Mouse (Mus musculus) telencephalon, adult 2 months (tissue): ENCODE measurements at regions not wholly inside any gene's neighbourhood (a gene's known extent, or its start where the extent isn't known, plus 50 kb on each side); places are given as distances from the start of the nearest gene placed in this dataset.

Source experiments
- DNase-seq: peaks from one replicate; pipeline ENCODE4 v3.0.0-alpha.2; 2011; ENCODE audit warnings: low read depth, low spot score

DNA sequence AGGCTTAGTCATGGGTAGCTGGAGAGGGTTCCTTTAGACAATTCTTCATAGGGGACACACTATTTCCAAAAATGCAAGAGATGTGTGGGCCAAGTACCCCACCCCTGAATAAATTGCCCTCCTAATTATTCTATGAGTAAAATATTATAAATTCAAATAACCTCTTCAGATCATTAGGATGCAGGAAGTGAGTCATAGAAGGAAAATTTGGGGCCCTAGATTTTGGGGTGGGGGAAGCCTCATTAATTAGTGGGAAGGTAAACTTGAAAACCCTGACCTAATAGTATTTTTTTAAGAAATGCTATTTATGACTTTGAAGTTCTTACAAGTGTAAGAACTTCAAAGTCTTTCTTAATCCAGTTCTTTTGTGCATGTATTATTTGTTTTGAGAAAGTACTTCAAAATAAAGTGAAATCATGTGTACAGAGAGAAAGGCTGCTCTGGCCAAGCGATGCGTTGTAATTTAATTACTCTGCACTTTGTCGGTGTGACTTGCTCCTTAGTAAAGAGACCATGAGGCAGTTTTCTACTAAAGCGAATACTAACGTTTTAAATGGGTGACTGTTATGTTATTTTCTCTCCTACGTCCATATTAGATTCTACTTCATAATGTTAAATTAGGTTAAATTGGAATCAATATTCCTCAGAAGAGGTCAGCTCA is 200.6 kb downstream of the Tgfb2 start:
- no peak for DNase-seq

DNA sequence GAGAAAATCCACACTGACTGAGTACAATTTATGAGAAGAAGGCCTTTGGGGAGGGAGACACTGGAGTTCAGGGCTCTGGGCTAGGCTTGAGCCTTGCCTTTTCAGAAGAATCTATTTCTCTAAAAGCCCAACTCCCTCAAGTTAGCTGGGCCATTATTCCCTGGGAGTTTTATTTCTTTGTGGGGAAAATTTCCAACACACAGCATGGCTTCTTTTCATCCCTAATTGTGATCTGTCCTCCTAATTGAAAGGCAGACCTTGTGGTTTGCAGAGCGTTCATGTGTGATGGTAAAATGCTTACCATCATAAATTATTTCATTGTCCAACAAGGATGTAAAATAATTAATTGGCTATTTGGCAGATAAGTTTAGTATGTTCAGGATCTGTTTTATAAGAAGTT is 204.1 kb downstream of the Tgfb2 start:
- DNase-seq = no peak

DNA sequence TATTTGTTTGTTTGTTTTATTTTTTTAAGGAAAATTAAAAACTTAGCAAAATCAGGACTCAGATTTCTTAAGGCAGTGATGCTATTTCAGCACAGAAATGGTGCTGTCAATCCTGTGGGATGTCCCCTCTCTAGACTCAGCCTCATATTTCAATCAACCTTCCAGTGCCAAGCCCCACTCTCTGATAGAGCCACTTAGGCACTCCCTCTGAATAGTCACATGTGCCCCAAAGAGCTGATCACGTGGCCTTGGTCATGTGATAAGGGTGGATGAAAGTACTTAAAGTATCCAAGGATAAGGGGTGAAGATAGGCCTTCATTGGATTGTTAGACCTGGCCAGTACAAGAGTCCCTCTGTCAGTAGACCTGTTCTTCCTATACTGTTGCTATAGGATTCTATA is 207.9 kb downstream of the Tgfb2 start:
- DNase-seq = no peak

DNA sequence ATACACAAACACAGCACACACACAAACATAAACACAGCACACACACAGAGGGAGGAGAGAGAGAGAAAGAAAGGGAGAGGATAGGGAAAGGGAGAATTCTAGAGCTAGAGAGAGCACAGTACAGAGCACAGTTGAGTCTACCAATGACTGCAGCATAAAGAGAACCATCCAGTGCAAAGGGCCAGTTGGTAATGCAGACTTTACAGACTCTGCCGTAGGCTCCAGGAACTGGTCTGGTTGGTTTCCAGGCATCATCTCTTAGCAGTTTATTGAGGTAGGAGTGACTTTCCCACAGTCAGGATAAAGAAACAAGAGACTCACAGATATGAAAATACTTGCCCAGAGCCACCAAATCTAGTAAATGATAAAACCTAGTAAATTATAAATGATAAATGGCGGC is 208.5 kb downstream of the Tgfb2 start:
- DNase-seq = no peak

DNA sequence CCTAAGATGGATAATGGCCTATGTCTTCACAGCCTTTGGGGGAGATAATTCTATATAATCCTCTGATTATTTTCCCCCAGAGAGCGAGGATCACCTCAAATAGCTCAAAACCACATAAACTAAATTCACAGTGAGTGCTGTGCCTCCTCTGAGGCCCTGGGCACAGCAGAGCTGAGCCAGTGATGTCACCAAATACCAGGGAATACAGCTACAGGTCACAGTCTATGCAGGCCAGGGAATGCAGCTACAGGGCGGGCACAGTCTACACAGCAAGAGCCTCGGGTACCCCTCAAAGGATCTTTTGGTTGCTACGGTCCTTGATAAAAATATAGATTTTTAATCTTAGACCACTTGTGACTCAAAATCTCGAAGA is 211.4 kb downstream of the Tgfb2 start:
- no peak for DNase-seq

DNA sequence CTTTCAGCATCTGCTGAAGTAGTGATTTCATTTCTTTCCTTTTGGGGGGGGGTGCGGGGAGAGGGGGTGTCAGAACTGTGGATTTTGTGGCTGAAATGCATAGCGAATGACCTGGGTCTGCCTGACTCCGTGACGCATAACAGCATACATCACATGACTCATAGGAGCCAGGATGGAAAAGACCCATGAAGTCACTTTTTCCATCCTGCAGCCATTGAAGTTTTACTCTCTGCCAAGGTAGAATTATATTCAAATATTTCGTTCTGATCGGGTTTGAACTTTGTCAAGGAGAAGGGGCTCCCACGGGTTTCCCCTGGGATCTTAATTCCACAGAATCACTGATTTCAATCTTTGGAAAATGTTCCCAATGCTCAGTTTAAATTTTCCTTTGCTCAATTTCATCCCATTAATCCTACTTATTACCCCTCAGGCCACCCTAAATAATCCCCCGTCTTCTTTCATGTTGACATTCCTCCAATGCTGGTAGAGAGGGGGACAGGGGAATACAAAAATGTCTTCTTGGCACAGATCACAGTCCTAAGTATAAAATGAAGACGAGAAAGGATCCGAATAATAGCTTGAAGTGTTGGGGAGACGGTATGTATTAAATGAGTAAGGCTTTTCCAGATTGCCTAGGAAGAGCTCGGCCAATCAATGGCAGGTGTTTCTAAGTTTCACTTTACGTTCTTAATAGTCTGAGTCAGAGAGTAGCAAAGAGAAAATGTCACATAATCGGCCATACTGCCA is 212.0 kb downstream of the Tgfb2 start:
- no peak for DNase-seq

DNA sequence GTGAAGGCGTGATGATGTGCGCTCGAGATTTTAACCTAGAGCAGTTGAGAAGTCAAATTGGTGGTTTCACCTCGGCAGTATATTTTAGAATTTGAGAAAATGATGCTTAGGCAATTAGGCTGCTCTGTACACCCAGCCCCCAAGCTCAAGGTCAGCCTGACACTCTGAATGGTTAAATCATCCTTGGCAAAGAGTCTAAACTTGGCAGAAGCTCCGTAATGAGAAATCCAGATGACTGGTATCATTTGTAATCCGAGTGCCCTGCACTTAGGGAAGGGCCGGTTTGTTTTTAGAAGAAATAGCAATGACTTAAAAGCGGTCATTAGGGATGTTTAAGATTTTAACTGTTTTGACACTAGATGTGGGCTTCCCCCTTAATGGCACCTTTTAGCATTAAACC is 223.6 kb downstream of the Tgfb2 start:
- no peak for DNase-seq

DNA sequence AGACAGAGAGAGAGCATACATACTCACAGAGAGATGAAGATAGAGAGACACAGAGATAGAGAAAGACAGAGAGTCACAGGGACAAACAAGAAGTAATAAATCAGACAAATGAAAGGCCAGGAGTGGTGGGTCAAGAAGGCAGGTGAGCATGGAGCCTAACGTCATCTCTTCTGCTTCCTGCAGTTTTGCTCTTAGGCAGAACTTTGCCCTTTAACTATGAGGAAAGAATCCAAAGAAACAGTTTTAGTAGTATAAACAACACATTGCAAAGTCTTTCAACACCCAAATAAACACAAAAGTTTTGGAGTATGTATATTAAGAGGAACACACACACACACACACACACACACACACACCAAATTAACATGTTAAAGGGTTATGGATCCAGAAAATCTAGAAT is 225.8 kb downstream of the Tgfb2 start:
- no peak for DNase-seq

DNA sequence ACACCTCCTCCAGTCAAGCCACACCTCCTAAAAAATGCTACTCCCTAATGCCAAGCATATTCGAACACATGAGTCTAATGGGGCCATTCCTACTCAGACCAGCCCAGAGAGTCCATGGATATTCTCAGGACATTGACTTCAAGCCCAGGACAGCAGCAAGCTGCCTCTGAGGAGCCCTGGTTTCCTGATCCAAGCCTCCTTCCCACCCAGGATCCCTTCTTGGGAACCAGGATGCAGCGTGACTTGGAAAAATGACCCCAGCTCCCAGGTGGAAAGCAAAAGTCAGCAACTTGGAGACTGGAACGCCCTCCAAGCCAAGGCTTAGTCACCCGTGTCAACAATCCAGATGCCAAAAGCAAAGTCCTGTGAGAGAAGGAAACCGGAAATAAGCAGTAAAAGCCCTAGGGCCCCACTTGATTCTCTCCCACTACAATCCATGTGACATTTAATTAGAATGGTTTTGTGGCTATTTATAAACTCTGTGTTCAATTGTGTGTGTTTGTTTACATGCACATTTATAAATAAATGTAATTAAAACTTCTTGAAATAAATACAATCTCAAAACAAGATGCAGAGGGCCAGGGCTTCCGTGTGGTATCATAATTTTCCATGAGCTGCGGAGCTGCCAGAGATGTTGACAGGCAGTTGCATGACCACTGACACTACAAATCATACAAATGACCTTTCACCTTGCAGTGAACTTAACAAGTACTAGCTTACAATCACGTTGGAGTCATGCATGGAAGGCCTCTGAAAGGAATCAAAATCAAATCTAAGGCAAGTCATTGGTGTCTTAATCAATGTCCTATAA is 227.2 kb downstream of the Tgfb2 start:
- DNase-seq = no peak

DNA sequence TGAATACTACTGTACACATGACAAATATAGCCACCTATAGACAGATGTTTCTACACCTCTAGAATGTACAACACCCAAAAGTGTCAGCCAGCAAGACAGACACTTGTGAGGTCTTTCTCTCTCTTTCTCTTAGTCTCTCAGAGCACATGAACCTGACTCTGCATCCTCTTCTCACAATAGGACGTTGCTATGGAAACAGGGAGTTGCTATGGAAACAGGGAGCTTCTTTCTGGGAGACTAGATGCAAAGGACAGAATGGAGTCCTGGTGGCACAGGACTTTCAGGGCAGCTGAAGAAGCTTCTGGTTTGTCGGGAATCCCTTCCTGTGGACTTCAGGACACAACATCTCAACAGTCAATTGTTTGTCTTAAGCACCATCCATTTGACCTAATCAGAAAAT is 230.9 kb downstream of the Tgfb2 start:
- DNase-seq = peak; percentile 89

DNA sequence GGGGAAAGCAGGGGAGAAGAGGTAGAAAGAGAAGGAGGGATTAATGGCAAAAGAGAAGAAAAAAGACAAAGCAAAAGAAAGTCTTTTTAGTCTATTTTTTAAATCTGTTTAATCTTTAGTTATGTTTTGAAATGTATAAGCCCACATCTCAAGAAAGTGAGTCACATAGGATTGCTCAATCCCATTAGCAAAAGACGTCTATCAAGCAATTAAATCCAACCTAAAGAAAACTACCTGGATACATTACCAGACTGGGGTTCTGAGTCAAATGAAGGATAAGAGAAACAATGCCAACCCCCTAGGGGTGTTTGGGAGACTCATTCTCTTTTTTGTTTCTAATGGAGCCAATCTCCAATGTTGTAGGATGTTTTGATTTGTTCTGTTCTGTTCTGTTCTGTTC is 231.4 kb downstream of the Tgfb2 start:
- DNase-seq = no peak

DNA sequence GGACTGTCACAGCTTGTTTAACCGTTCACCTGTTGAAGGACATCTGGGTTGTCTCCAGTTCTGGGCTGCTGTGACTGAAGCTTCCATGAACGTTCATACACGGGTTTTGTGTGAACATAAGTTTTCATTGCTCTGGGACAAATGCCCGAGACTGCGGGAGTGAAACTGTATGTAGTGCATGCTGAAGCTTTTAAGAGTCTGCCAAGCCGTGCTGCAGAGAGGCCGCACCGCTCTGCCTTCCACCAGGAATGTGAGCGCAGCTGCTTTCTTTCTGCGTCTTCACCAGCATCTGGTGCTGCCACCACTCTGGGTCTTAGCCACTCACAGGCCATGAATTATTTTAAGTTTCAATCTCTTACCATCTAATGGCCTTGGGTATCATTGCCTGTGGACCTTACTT is 232.8 kb downstream of the Tgfb2 start:
- DNase-seq = peak; percentile 21

DNA sequence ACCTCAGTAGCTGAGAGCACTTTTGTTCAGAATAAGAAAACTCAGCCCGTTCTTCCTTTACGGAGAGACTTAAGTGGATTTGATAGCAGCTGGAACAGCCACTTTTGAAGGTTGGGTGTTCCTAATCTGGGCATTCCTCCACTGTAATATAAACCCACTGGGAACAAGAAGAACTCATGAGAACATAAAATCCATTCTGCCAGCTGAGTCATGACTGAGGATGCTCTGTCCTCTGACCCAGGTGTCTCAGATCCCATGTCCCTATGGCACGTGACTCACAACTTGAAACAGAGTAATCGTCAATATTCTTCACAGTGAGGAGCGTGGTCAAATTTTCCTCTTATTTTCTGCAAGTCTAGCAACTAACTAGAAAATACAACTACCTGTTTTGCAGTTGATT is 240.3 kb downstream of the Tgfb2 start:
- DNase-seq = no peak

DNA sequence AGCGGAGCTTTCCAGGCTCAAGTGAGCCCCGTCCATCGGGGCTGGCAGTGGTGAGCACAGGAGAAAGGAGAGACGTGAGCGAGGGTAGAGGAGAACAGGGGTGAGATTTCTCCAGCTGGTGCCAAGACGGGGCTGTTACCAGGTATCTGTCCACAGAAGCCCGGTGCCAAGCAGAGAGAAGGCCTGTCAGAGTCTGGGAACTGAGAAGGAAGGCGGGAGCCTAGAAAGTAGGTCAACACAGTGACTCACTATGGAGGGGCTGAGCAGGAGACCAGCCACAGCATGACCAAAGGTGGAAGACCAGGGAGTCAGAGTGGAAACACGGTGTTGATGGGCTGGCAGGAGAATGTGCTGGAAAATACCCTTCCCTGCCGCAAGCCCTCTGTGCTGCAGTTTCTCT is 245.0 kb downstream of the Tgfb2 start:
- no peak for DNase-seq

DNA sequence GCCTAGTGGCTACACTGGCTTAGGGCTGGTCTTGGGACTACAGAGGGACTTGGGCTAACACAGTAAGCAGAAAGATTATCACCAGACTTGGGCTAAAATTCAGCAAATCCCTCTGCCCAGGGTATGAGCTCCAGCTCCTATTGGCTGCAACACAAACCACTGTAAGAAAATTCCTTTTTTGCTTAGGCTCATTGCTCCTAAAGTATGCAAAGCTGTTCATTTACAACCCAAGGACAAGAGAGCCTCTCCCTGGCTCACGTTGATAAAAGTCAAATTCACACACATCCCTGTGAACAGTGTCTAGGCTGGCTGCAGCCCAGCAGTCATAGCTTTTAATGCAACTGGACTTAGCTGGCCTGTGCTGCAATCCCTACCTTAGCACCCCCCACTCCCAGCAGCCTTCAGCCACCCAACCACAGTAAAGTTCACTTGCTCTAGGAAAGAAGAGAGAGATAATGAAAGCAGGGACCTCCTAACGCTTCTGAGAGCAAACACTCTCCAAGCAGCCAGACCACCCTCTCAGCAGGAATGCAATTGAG is 247.6 kb downstream of the Tgfb2 start:
- no peak for DNase-seq

DNA sequence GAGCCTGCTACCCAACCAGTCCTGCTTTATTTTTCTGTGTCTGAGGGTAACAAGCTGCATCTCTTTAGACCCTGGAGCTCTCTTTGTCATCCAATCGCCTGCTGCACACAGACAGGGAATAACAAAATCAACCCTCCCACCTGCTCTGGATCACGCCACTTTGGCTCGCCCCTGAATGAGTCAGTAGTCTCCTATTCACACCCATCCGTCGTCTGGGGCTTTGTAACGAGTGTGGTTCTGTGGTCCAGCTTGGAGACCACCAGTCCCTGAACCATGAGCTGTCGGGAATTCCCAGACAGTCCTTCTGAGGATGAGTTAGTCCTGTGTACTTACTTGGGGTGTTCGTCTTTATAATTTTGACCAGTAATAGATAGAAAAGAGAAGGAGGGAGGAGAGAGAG is 248.7 kb downstream of the Tgfb2 start:
- no peak for DNase-seq

DNA sequence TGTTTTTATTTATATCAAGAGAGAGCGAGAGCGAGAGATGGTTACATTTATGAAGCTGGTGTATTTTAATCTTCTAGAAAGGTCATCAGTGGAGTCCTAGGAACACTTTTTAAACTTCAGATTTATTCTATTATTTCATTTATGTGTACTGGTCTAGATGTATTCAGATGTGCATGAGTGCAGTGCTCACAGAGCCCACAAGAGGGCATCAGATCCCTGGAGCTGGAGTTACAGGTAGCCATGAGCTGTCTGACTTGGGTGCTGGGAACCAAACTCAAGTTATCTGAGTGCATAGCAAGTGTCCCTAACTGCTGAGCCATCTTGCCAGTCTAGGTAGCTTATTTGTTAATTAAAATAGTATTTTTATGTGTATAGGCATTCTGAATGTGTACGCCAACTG is 249.7 kb downstream of the Tgfb2 start:
- DNase-seq = no peak

DNA sequence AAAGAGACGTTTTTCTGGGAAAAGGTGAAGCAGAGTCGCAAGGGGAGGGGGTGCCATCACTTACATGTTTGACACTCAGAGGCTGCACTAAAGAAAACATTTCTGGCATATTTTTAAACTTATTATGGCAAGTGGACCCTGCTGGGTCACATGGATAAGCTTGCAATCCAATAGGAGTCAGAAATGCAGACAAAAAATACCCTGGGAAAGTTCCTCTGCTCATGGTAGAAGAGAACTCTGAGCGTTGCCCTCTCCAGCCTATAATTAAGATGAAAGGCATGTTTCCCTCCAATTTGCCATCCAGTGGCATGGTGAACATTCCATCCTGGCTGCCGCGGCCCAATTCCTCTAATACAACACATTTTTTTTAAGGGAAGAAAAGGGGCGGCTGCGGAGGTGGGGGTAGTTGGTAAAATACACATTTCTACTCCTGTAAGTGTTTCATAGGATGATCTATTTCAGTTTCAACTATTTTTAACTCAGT is 250.6 kb downstream of the Tgfb2 start:
- DNase-seq = no peak

DNA sequence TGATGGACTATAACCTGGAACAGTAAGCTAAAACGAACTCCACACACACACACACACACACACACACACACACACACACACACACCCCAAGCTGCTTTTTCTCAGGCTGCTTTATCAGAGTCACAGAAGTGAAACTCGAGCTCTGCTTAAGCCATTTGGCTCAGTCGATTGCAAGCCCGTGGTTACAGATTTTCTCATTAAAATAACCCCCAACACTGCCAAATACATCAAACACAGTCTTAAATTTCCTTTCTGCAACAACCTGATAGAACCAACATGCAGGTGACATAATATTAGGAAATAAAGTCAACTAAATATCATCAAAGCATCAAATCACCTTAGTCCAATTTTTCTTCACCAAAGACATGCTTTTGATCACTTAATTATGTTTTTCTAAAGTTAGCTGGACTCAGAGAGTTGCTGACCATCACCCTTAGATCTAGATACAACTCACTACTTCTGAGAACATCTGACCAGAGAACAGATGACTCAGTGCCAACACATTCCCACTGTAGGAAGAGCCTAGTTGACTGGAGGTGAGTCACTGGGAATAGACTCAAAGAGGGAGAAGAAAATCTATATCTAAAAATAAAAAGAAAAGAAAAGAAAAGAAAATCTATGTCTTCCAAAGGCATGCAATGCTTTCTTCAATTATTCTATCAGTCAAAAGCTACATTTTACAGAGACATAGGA is 251.2 kb downstream of the Tgfb2 start:
- no peak for DNase-seq

DNA sequence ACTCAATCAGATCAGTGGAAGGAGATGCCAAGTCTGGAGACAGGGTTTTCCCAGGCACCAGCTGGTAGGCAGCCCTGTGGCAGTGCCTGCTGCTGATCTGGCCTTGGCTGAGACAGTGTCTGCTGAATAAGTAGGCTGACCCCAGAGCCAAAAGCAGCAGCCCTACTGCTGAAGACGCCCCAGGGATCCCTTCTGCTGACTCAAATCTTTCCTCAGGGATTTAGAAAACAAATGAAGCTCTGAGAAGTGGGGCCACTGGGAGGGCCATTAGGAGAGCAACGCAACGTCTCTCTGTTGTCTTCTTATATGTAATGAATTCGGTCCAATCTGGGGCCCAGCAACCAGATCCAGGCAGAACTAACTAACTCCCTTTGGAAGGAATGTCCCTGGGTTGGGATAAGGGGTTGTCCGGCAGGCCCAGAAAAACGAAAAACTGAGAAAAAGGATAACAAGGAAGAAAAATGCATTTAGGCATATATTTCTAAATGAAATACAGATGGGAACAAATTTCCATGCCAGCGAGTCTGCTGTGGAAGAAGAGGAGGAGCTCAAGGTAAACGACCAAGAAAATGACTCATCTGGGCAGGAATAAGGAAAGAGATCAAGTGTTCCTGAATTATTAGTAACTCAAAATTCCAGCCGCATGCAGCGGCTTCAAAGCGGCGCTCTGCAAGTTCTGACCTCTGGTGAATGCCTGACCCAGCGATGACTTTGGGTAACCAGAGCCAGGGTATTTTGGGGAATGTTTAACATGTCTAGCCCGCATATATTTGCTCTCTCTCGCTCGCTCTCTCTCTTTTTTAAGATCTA is 256.7 kb downstream of the Tgfb2 start:
- no peak for DNase-seq

DNA sequence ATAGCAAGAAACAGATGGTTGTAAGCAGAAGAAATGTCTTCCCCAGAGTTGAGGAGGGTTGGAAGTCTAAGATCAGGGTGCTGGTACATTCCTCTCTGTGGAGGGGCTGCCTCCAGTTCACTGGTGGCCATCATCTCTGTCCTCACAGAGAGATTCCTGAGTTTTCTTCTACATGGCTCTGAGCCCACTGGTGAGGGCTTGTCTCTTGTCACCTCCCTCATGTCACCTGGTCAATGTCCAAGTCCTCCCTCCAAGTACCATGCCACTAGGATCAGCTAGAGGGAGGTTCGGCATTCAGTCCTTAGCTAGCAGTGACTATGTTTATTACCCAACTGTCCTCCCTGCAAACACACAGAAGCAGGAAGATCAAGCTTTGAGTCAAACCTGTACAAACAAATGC is 258.3 kb downstream of the Tgfb2 start:
- DNase-seq = no peak
